In genomic region chr16:32854050-32854571, GRCm38 (mm10) we compare ENCODE assay signal across 10 mouse cellular contexts. TPM values are rescaled to one million over a fixed set of nuclear protein-coding genes. Genes with fewer than 3 reads are reported as not detected.
A peak's percentile ranks its signal among the peaks of the same experiment; 100 is the strongest.
DNase-seq lines count a peak whose midpoint lies in the region; ATAC-seq and TF ChIP-seq lines count a peak whose summit lies in the region.
"Had no signal": no experiment of that assay in that cellular context is flagged by ENCODE, and none has a peak within 500 bp of the region (broad histone marks: within the 10 kb centered on the region; RNA-seq: fewer than 3 reads in every experiment).

No protein-coding gene starts in this region.

- DNase-seq in kidney, adult 2 months = peak; percentile 50
- DNase-seq in kidney, adult 8-10 months = no peak
- DNase-seq in testis, postnatal 14 days (ENCODE audit: low spot score) = peak; percentile 41
- DNase-seq in testis, postnatal 10 days (ENCODE audit: low spot score) = no peak
- DNase-seq in thymus, postnatal 25 days = peak; percentile 14
- DNase-seq in cerebellum, postnatal 4 days (ENCODE audit: low spot score in 2 of 2) = no peak
- DNase-seq in right cerebral cortex, postnatal 4 days = no peak

- peaks cover 4% of the 10 kb centered on the region for H3K4me1 ChIP-seq in kidney, adult 2 months (ENCODE audit: control insufficient read depth, insufficient read depth, low read length)
- H3K4me1 ChIP-seq in heart, embryonic 15.5 days (replicated peaks) = peaks cover 39% of the 10 kb centered on the region

- peak overlapping the region; percentile 50 for H3K4me2 ChIP-seq in heart, embryonic 15.5 days

- H3K36me3 ChIP-seq in kidney, adult 2 months (ENCODE audit: control insufficient read depth, insufficient read depth, low read length) = no peaks in the 10 kb centered on the region
- H3K36me3 ChIP-seq in heart, embryonic 15.5 days = peaks cover 6% of the 10 kb centered on the region

- TF ChIP-seq CTCF in kidney, adult 2 months (conservative IDR thresholded peaks at IDR 0.05; ENCODE audit: insufficient read depth, insufficient read length, low read depth, low read length) = no peak

- TF ChIP-seq POLR2A in kidney, adult 2 months (IDR thresholded peaks at IDR 0.05; ENCODE audit: low read depth, low read length) = no peak

- 54% methylated on average over 2 of the region's 2 CpGs for WGBS in kidney, adult 2 months
- 23% methylated on average over 2 of the region's 2 CpGs for WGBS in heart, embryonic 15.5 days

- no peaks in the 10 kb centered on the region for H3K27me3 ChIP-seq in kidney, adult 2 months (replicated peaks; ENCODE audit: control insufficient read depth, insufficient read depth, low read length)
- H3K27me3 ChIP-seq in heart, embryonic 15.5 days = no peaks in the 10 kb centered on the region

- H3K9me3 ChIP-seq in heart, embryonic 15.5 days (replicated peaks) = no peaks in the 10 kb centered on the region

- peak; percentile 73 for ATAC-seq in heart, embryonic 15.5 days (replicated peaks; ENCODE audit: insufficient number of reproducible peaks, insufficient read depth, low FRiP score, low read depth)

- H3K9ac ChIP-seq in heart, embryonic 15.5 days = 0 out of 2 replicates have a peak overlapping the region, but pooled peaks have one; percentile 10

- H3K27ac ChIP-seq in kidney, adult 2 months (ENCODE audit: insufficient read depth, low read depth, low read length) = peak overlapping the region; percentile 52; the same call in 1 of the 2 replicates
- H3K27ac ChIP-seq in heart, embryonic 15.5 days = peak overlapping the region; percentile 94

- no peak overlapping the region for H3K4me3 ChIP-seq in kidney, adult 2 months (ENCODE audit: insufficient read depth, low read depth, low read length)
- no peak overlapping the region for H3K4me3 ChIP-seq in heart, embryonic 15.5 days

RNA-seq across cellular contexts. Expression of gene Fyttd1, which starts 23.2 kb away (rescaled TPM):
- 6.2 and 9.0 TPM in 2 replicates for polyA plus RNA-seq in kidney, adult 2 months (2012; rRNA removed)
- polyA plus RNA-seq in heart, embryonic 15.5 days (2015; fragmentation: Nextera tagmentation; extraction: Ambion mirVana) = 101 and 125 TPM in 2 replicates

RNA-seq across cellular contexts. Expression of gene Rubcn, which starts 23.5 kb away (rescaled TPM):
- 36.9 and 38.9 TPM in 2 replicates for polyA plus RNA-seq in kidney, adult 2 months (2012; rRNA removed)
- 27.0 and 34.0 TPM in 2 replicates for polyA plus RNA-seq in heart, embryonic 15.5 days (2015; fragmentation: Nextera tagmentation; extraction: Ambion mirVana)

RNA-seq across cellular contexts. Expression of gene Smbd1, which starts 43.8 kb away (rescaled TPM):
- polyA plus RNA-seq in kidney, adult 2 months (2012; rRNA removed) = not detected in 2 replicates
- not detected in 2 replicates for polyA plus RNA-seq in heart, embryonic 15.5 days (2015; fragmentation: Nextera tagmentation; extraction: Ambion mirVana)
- polyA plus RNA-seq: embryonic facial prominence, embryonic 11.5 days; neural tube, embryonic 11.5 days had no signal

RNA-seq across cellular contexts. Expression of gene Muc20, which starts 56.9 kb away (rescaled TPM):
- 39.2 and 41.8 TPM in 2 replicates for polyA plus RNA-seq in kidney, adult 2 months (2012; rRNA removed)
- 0.11 TPM in 1 of 2 replicates, not detected in the other for polyA plus RNA-seq in heart, embryonic 15.5 days (2015; fragmentation: Nextera tagmentation; extraction: Ambion mirVana)
- polyA plus RNA-seq: embryonic facial prominence, embryonic 11.5 days; neural tube, embryonic 11.5 days had no signal

RNA-seq across cellular contexts. Expression of gene Lrch3, which starts 59.8 kb away (rescaled TPM):
- polyA plus RNA-seq in kidney, adult 2 months (2012; rRNA removed) = 20.6 and 21.0 TPM in 2 replicates
- 15.0 and 15.8 TPM in 2 replicates for polyA plus RNA-seq in heart, embryonic 15.5 days (2015; fragmentation: Nextera tagmentation; extraction: Ambion mirVana)

Comparison
In these comparisons a context has a peak if more than half of its experiments do, and no peak if none do; other contexts are left out.
1. DNase-seq: peak in kidney, adult 2 months (single experiment), testis, postnatal 14 days (single experiment) and thymus, postnatal 25 days (single experiment); none in kidney, adult 8-10 months (0 of 2), testis, postnatal 10 days (single experiment), cerebellum, postnatal 4 days (0 of 2) and right cerebral cortex, postnatal 4 days (single experiment).
2. RNA of gene Fyttd1, which starts 23.2 kb away (polyA plus RNA-seq): 101 to 125 TPM in heart, embryonic 15.5 days; 6.2 to 9.0 TPM in kidney, adult 2 months; every median in the first group is over 10 times any median in the second.